Mouse (Mus musculus): Measurements from ENCODE around the gene Ghsr.

Gene Ghsr

GRCm38 (mm10) chr3:27408564-27408963 lies 37.4 kb downstream of the Ghsr start:
- DNase-seq (ENCODE audit: low spot score): no peak

- no peak for DNase-seq (ENCODE audit: low spot score)
Observed at GRCm38 (mm10) chr3:27411286-27411685, 40.1 kb downstream of the Ghsr start.

- DNase-seq (ENCODE audit: low spot score): no peak
Observed at GRCm38 (mm10) chr3:27413566-27413965, 42.4 kb downstream of the Ghsr start.

- no peak for DNase-seq (ENCODE audit: low spot score)
Observed at GRCm38 (mm10) chr3:27416786-27417185, 45.6 kb downstream of the Ghsr start.

- DNase-seq (ENCODE audit: low spot score): no peak
Observed at GRCm38 (mm10) chr3:27418602-27419001, 47.5 kb downstream of the Ghsr start.

DNA sequence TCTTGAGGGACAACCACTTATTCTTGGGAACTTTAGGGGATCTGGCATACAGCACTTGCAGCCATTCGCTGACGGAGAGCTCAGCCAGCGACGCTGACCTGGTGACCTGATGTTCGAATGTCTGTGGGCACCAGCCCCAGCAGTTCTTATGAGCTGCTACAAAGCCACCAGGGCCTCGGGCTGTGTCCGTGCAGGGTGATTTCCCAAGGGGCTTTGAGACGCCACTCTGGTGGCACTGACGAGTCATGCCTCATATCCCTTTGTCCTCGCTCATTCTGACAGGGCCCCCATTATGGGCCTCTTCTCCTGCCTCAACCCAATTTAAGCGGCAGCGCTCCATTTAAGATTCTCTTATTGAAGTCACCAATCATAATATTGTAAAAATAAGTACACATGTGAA lies 50.8 kb downstream of the Ghsr start:
- no peak for DNase-seq (ENCODE audit: low spot score)

GRCm38 (mm10) chr3:27422521-27422920 lies 51.4 kb downstream of the Ghsr start:
- no peak for DNase-seq (ENCODE audit: low spot score)

DNA sequence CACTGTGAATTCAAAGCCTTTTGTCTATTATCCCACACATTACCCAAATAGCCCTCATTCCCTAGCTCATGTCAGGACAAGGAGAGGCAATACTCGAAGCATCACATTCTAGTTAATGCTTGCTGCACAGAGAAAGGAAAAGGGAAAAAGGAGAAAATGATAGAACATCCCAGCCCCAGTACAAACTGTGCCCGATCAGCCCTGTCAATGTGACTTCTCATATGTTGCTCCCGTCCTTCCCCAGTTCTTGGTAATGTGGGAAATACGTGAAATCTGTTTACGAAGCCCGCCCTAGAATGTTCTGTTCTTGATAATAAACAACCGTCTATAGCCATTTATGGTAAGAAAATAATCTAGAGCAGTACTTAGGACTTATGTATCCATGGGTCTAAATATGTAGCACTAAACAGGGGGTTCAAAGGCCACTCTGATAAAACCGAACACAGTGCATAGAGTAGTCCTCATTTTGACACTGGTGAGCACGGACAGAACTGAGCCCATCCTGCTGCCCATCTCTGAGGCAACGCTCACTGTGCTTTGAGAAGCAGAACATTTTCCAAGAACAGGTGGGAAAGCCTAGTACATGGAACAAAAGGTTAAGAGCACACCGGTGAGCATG lies 53.0 kb downstream of the Ghsr start:
- DNase-seq (ENCODE audit: low spot score): no peak

DNA sequence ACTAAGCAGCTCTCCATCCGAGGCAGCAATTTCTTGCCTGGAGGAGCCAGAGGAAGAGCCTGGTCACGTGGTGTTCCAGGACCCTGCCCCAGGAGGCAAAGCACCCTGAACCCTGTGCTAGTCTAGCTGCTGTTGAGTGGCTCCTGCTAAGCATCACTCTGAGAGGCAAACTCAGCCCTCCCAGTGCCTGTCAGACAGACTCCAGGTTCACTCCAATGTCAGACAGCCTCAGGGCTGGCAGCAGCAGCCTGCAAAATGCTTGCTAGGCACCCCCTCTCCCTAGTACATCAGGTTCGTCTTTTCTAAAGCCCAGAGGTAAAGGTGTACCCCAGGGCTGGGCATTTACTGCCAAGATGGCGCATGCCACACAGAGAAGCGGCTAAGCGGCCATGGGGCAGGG lies 56.3 kb downstream of the Ghsr start:
- DNase-seq (ENCODE audit: low spot score): no peak
